Mouse (Mus musculus): ENCODE measurements at regions not wholly inside any gene's neighbourhood (a gene's known extent, or its start where the extent isn't known, plus 50 kb on each side); places are given as distances from the start of the nearest gene placed in this dataset.
A peak's percentile ranks its signal among the peaks of the same experiment; 100 is the strongest.
"Not testable (repeated sequence)": the region's sequence is repeated elsewhere in the genome, so short reads cannot be mapped to it uniquely, and the experiment has no call there.

DNA sequence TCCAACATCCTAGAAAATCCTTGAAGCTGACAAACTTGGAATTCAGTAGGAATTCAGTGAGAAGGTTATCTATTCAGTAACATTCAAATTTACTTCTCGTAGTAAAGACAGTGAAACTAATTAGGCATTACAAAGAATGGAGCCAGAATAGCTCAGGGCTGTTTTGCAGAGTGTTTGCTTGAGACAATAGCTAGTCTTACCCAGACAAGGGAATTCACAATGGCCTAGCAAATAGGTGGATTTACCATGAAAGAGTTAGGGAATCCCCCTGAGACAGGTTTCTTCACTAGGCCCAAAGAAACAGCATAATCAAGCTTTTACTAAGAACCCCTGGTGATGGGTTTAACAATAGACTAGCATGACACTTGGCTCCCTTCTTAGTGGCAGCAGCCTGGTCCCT, 699.2 kb upstream of the Dmd start:
- not testable (repeated sequence) for ATAC-seq (ENCODE audit: low read depth); H3K9ac ChIP-seq (ENCODE audit: low read length); H3K4me3 ChIP-seq (ENCODE audit: low read length); H3K4me2 ChIP-seq (ENCODE audit: low read depth, low read length); H3K4me1 ChIP-seq (replicated peaks; ENCODE audit: control insufficient read depth, insufficient read depth, low read length); H3K36me3 ChIP-seq (ENCODE audit: control insufficient read depth, insufficient read depth, low read length); H3K27me3 ChIP-seq (ENCODE audit: control insufficient read depth, insufficient read depth, low read depth, low read length); H3K27ac ChIP-seq (ENCODE audit: low read length); H3K9me3 ChIP-seq (ENCODE audit: control insufficient read depth, low read length)
- 58% methylated on average over 1 of the region's 1 CpGs for WGBS

DNA sequence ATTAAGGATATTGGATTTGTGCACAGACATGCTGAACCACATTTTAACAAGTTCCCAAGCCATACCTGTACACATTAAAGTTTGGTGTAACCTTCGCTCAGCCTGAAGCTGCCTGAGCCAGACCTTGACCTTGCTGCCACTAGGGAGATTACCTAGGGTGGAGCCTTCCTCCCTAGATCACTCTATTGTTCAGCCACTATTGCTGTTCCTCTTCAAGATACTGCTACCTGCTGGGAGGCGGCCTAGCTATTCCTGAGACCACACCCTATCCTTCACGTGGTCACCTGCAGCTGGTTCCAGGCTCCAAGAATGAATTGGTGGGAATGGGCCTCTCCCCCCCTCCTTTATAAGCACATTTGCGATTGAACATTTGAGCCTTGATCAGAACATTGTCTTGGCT, 666.3 kb upstream of the Dmd start:
- ATAC-seq (ENCODE audit: low read depth); H3K36me3 ChIP-seq (ENCODE audit: control insufficient read depth, insufficient read depth, low read length); H3K4me1 ChIP-seq (replicated peaks; ENCODE audit: control insufficient read depth, insufficient read depth, low read length); H3K4me3 ChIP-seq (ENCODE audit: low read length); H3K27ac ChIP-seq (ENCODE audit: low read length); H3K4me2 ChIP-seq (ENCODE audit: low read depth, low read length); H3K9ac ChIP-seq (ENCODE audit: low read length); H3K27me3 ChIP-seq (ENCODE audit: control insufficient read depth, insufficient read depth, low read depth, low read length); H3K9me3 ChIP-seq (ENCODE audit: control insufficient read depth, low read length): not testable (repeated sequence)
- WGBS = 61% methylated on average over 4 of the region's 4 CpGs

DNA sequence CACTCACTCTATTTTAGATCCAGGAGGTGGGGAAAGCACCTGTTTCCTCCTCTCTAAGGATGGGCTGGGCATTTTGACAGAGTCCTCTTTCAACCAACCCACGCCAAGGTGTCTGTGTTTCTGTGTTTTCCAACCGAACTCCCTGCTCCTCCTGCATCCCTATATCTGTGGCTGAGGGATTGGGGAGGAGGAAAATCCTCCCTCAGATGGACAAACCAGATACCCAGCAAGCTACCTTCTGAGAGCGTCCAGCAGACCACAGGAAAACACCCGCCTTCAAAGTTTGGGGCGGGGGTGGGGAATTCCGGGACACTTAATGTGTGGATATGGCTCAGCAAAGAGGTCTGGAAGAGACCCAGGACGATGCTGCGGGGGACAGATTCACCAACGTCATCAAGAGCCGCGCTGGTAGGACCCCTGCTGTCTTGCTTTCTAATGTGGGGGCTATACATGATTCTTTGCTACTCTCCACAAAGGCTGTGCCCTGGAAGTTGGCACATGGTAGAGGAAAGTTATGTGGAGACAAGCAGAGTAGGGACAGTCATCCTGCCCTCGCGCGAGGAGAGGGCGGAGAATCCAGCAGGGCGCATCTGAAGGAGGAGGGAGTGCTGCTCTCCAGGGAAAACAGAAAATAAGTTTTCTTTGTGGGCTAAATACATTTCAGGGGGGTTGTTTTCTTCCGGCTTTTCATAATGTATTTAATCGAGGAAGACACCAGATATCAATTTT, 637.7 kb upstream of the Dmd start:
- WGBS = 27% methylated on average over 18 of the region's 18 CpGs
- Histone ChIP-seq H3K27ac (ENCODE audit: low read length) (no peak overlapping the region), H3K36me3 (ENCODE audit: control insufficient read depth, insufficient read depth, low read length) (no peaks in the 10 kb centered on the region), H3K4me2 (ENCODE audit: low read depth, low read length) (peak overlapping the region; percentile 35; the same call in 1 of the 2 replicates), H3K9ac (ENCODE audit: low read length) (no peak overlapping the region), H3K9me3 (ENCODE audit: control insufficient read depth, low read length) (no peaks in the 10 kb centered on the region), H3K4me1 (replicated peaks; ENCODE audit: control insufficient read depth, insufficient read depth, low read length) (no peaks in the 10 kb centered on the region), H3K4me3 (ENCODE audit: low read length) (0 out of 2 replicates have a peak overlapping the region, but pooled peaks have one; percentile 15), H3K27me3 (ENCODE audit: control insufficient read depth, insufficient read depth, low read depth, low read length) (no peaks in the 10 kb centered on the region)
- no peak for ATAC-seq (ENCODE audit: low read depth)

All from lung, embryonic 16.5 days (tissue).